Mouse (Mus musculus): ENCODE data around the gene Maml3. TPM values are rescaled to one million over a fixed set of nuclear protein-coding genes. Genes with fewer than 3 reads are reported as not detected.

Maml3 gene
- polyA plus RNA-seq, 1 experiment from 2014 or later = 2.9 TPM

DNA sequence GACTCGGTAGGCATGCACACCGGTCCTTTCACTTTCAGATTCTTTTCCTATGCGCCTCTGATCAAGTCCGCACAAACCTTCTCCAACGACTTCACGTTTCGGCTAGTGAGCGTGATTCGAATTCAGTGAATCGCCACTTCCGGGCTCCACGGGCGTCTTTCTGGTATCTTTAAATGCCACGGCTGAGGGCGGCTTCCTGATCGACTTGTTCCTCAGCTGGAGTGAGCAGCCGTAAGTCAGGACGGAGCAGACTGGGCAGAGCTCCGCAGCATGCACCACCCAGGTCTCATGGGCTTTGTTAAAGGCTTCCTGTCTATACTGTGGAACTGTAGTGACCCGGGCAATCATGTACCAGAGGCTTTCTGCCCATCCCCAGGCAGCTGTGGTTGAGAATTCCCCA lies 468.2 kb downstream of the Maml3 start:
- 81% methylated on average over 20 of the region's 20 CpGs for WGBS
- Histone ChIP-seq H3K27me3 (ENCODE audit: control insufficient read depth, insufficient read depth, low read length) (no peaks in the 10 kb centered on the region), H3K4me2 (replicated peaks; ENCODE audit: low read depth) (no peak overlapping the region), H3K9me3 (ENCODE audit: control insufficient read depth, low read length) (no peaks in the 10 kb centered on the region), H3K27ac (replicated peaks) (no peak overlapping the region), H3K4me3 (ENCODE audit: low read depth, low read length) (no peak overlapping the region), H3K4me1 (replicated peaks; ENCODE audit: control insufficient read depth, insufficient read depth) (no peaks in the 10 kb centered on the region), H3K36me3 (ENCODE audit: control insufficient read depth, insufficient read depth, low read length) (no peaks in the 10 kb centered on the region), H3K9ac (ENCODE audit: low read length) (no peak overlapping the region)
- DNase-seq (ENCODE audit: low spot score) = no peak
- TF ChIP-seq CTCF (IDR thresholded peaks at IDR 0.05; ENCODE audit: low read depth) (no peak), EP300 (optimal IDR thresholded peaks at IDR 0.05) (no peak)
- ATAC-seq (ENCODE audit: low FRiP score, low TSS enrichment) = no peak

GRCm38 (mm10) chr3:51635960-51636359 lies 468.9 kb downstream of the Maml3 start:
- H3K4me1 ChIP-seq (replicated peaks; ENCODE audit: control insufficient read depth, insufficient read depth) = no peaks in the 10 kb centered on the region
- 76% methylated on average over 2 of the region's 2 CpGs for WGBS
- ATAC-seq (ENCODE audit: low FRiP score, low TSS enrichment) = no peak
- H3K27me3 ChIP-seq (ENCODE audit: control insufficient read depth, insufficient read depth, low read length) = no peaks in the 10 kb centered on the region
- TF ChIP-seq CTCF (IDR thresholded peaks at IDR 0.05; ENCODE audit: low read depth) (no peak), EP300 (optimal IDR thresholded peaks at IDR 0.05) (no peak)
- no peaks in the 10 kb centered on the region for H3K36me3 ChIP-seq (ENCODE audit: control insufficient read depth, insufficient read depth, low read length)
- no peak overlapping the region for H3K9ac ChIP-seq (ENCODE audit: low read length)
- DNase-seq (ENCODE audit: low spot score) = no peak
- no peak overlapping the region for H3K4me2 ChIP-seq (replicated peaks; ENCODE audit: low read depth)
- H3K27ac ChIP-seq (replicated peaks) = no peak overlapping the region
- H3K4me3 ChIP-seq (ENCODE audit: low read depth, low read length) = no peak overlapping the region
- H3K9me3 ChIP-seq (ENCODE audit: control insufficient read depth, low read length) = 0 out of 2 replicates have a peak, but pooled peaks cover 2% of the 10 kb centered on the region

Other genes with a start within 250 kb of the Maml3 start
- 3.4 and 4.0 TPM in 2 replicates for gene Foxo1, start 163.3 kb upstream of the Maml3 start, polyA plus RNA-seq (2015; fragmentation: Nextera tagmentation; extraction: Ambion mirVana)

All from stomach, postnatal 0 days (tissue).